Mouse (Mus musculus) forebrain, embryonic 15.5 days (tissue): Measurements from ENCODE around the gene Sgpp2. TPM values are rescaled to one million over a fixed set of nuclear protein-coding genes. Genes with fewer than 3 reads are reported as not detected.
A peak's percentile ranks its signal among the peaks of the same experiment; 100 is the strongest.

ENCODE experiments used
- ATAC-seq: fragments of 200-750 bp; cut with Nextera tagmentation; replicated peaks from 2 replicates; pipeline ENCODE4 v1.8.0; 2017; ENCODE audit warnings: mild to moderate bottlenecking, moderate TSS enrichment, moderate library complexity
- H3K27ac ChIP-seq: fragments of 300-500 bp; sonication (generic); replicated peaks from 2 replicates; pipeline ENCODE4 v1.5.1; 2015; ENCODE audit warnings: mild to moderate bottlenecking, inconsistent platforms
- H3K27me3 ChIP-seq: fragments of 300-500 bp; sonication (generic); 2 replicates; pipeline ENCODE4 v1.6.1; 2015; ENCODE audit warnings: inconsistent platforms
- H3K36me3 ChIP-seq: fragments of 300-500 bp; sonication (generic); 2 replicates; pipeline ENCODE4 v1.6.1; 2015; ENCODE audit warnings: mild to moderate bottlenecking, inconsistent platforms
- H3K4me1 ChIP-seq: fragments of 300-500 bp; sonication (generic); 2 replicates; pipeline ENCODE4 v1.6.1; 2015; ENCODE audit warnings: inconsistent platforms
- H3K4me2 ChIP-seq: fragments of 300-500 bp; sonication (generic); replicated peaks from 2 replicates; pipeline ENCODE4 v1.6.1; 2015; ENCODE audit warnings: mild to moderate bottlenecking, inconsistent platforms
- H3K4me3 ChIP-seq: fragments of 300-500 bp; sonication (generic); 2 replicates; pipeline ENCODE4 v1.5.1; 2015; ENCODE audit warnings: mild to moderate bottlenecking, inconsistent platforms
- H3K9ac ChIP-seq: fragments of 300-500 bp; sonication (generic); replicated peaks from 2 replicates; pipeline ENCODE4 v1.6.1; 2015; ENCODE audit warnings: mild to moderate bottlenecking, inconsistent platforms
- H3K9me3 ChIP-seq: fragments of 300-500 bp; sonication (generic); 2 replicates; pipeline ENCODE4 v1.6.1; 2016; ENCODE audit warnings: inconsistent platforms
- WGBS: fragments of 180-500 bp; shearing (Covaris S2); methylation state at CpG from one replicate; pipeline ENCODE4 v1.1.7; 2015; ENCODE audit warnings: mixed read lengths; 5-methylcytosine and 5-hydroxymethylcytosine counted together
- polyA plus RNA-seq: library from polyadenylated mRNA; unstranded; fragments of >200 nt; fragmentation: Nextera tagmentation; extraction: Ambion mirVana; gene quantifications from 2 replicates; pipeline ENCODE4 v1.2.1, GENCODE M21; 2015

Sgpp2 gene
- polyA plus RNA-seq, 1 experiment from 2014 or later: 0.70 TPM

- 76% methylated on average over 5 of the region's 5 CpGs for WGBS
- no peak for ATAC-seq
These were observed 30.4 kb downstream of the Sgpp2 start for GRCm38 (mm10) chr1:78340584-78340983.

DNA sequence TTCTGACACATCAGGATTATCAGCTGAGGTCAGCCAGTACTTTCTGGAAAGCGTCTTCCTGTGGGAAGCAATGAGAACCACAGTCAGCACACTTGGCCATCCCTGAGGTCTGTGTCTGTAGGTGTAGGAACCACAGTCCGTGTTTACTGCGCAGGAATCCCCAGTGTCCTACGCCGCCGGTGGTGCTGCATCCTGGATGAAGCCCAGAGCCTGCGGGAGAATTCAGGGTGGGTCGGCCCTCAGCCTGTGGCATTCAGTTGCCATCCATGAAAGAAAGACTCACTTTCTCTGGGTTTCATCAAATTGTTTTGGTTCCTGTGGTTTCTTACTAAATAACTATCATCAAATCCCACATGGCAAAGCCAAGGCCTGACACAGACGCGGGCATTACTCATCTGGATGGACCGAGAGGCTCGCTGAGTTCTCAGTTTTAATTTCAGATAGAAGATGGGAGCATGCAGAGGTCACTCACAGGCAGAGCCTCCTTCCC is 37.2 kb downstream of the Sgpp2 start:
- Histone ChIP-seq H3K27me3 (no peaks in the 10 kb centered on the region), H3K9me3 (no peaks in the 10 kb centered on the region), H3K4me3 (no peak overlapping the region), H3K4me1 (no peaks in the 10 kb centered on the region), H3K9ac (no peak overlapping the region), H3K36me3 (no peaks in the 10 kb centered on the region), H3K27ac (no peak overlapping the region), H3K4me2 (no peak overlapping the region)
- ATAC-seq: no peak
- 94% methylated on average over 12 of the region's 12 CpGs for WGBS

More at GRCm38 (mm10) chr1:78340584-78340983, 30.4 kb downstream of the Sgpp2 start:
- Histone ChIP-seq H3K4me3 (no peak overlapping the region), H3K27ac (no peak overlapping the region), H3K4me2 (no peak overlapping the region), H3K27me3 (no peaks in the 10 kb centered on the region), H3K36me3 (no peaks in the 10 kb centered on the region), H3K9me3 (no peaks in the 10 kb centered on the region), H3K4me1 (0 out of 2 replicates have a peak, but pooled peaks cover 3% of the 10 kb centered on the region), H3K9ac (no peak overlapping the region)

DNA sequence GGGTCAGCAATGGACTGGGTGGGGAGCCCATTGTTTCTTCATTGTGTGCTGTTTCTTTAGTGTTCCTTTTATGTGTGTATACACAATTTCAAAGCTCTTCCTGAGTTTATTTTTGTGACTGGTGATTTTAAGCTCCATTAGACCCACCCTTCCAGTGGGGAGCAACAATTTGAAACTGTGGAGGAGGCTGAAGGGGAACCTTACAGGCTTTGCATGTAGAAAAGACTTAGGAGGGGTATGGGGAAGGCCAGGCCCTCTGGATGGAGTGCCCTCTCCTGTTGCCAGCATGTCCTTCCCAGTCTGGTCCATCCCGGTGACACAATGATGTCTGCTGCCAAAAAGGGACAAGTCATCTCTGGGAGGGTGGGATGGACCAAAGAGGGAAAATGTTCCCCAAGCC is 39.1 kb downstream of the Sgpp2 start:
- no peaks in the 10 kb centered on the region for H3K4me1 ChIP-seq
- 76% methylated on average over 1 of the region's 1 CpGs for WGBS
- H3K36me3 ChIP-seq: no peaks in the 10 kb centered on the region
- no peak overlapping the region for H3K9ac ChIP-seq
- no peak for ATAC-seq
- H3K4me2 ChIP-seq: no peak overlapping the region
- no peaks in the 10 kb centered on the region for H3K9me3 ChIP-seq
- no peak overlapping the region for H3K4me3 ChIP-seq
- no peaks in the 10 kb centered on the region for H3K27me3 ChIP-seq
- H3K27ac ChIP-seq: no peak overlapping the region

GRCm38 (mm10) chr1:78353254-78353653 is 43.1 kb downstream of the Sgpp2 start:
- H3K4me3 ChIP-seq: no peak overlapping the region
- no peak for ATAC-seq
- WGBS: 79% methylated on average over 1 of the region's 1 CpGs

GRCm38 (mm10) chr1:78355123-78355522 is 45.0 kb downstream of the Sgpp2 start:
- H3K9me3 ChIP-seq: no peaks in the 10 kb centered on the region
- H3K4me2 ChIP-seq: no peak overlapping the region
- H3K36me3 ChIP-seq: no peaks in the 10 kb centered on the region
- H3K27ac ChIP-seq: no peak overlapping the region
- ATAC-seq: no peak
- no peak overlapping the region for H3K9ac ChIP-seq
- H3K27me3 ChIP-seq: no peaks in the 10 kb centered on the region
- 36% methylated on average over 4 of the region's 4 CpGs for WGBS
- no peak overlapping the region for H3K4me3 ChIP-seq
- no peaks in the 10 kb centered on the region for H3K4me1 ChIP-seq

More at GRCm38 (mm10) chr1:78353254-78353653, 43.1 kb downstream of the Sgpp2 start:
- Histone ChIP-seq H3K4me1 (no peaks in the 10 kb centered on the region), H3K27ac (no peak overlapping the region), H3K9me3 (no peaks in the 10 kb centered on the region), H3K36me3 (no peaks in the 10 kb centered on the region), H3K4me2 (no peak overlapping the region), H3K27me3 (no peaks in the 10 kb centered on the region), H3K9ac (no peak overlapping the region)

DNA sequence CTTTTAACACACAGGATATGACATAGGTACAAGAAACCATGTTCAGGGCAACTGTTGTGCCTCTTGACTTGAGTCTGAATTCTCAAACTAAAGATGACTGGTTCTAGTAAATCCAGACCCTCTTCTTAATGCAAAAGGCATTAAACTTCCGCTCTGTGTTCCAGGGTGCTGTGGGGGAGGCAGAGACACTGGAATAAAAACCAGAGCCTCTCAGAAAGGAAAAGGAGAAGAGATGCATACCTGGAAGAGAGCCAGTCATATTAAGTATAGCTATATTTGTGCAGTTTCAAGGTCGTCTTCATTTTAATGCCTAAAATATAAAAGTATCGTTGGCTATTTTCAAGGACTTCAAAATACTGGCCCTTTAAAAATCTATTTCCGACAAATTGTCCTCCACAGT is 47.3 kb downstream of the Sgpp2 start:
- WGBS: 90% methylated on average over 4 of the region's 4 CpGs
- Histone ChIP-seq H3K27me3 (no peaks in the 10 kb centered on the region), H3K9ac (no peak overlapping the region), H3K4me1 (no peaks in the 10 kb centered on the region), H3K4me3 (no peak overlapping the region), H3K27ac (no peak overlapping the region), H3K4me2 (no peak overlapping the region), H3K36me3 (no peaks in the 10 kb centered on the region), H3K9me3 (no peaks in the 10 kb centered on the region)
- ATAC-seq: no peak

DNA sequence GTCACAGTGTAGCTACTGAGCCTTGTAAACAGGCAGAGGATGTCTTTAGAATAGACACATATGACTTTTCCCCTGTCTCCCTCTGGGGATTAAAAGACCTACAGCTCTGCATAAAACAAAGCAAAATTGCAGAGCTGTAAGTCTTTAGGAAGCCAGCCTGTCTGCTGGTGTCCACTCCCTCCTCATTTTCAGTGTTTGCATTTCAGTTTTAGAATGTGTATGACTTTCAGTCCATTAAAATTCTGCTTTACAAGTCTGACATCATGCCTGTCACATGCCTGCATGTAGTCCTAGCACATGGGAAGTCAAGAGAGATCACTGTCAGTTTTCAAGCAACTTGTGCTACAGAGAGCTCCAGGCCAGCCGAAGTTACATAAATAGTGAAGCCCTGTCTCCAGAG is 47.7 kb downstream of the Sgpp2 start:
- no peak overlapping the region for H3K27ac ChIP-seq
- no peak overlapping the region for H3K4me2 ChIP-seq
- no peak overlapping the region for H3K9ac ChIP-seq
- no peak for ATAC-seq
- no peaks in the 10 kb centered on the region for H3K36me3 ChIP-seq
- H3K27me3 ChIP-seq: no peaks in the 10 kb centered on the region
- H3K4me3 ChIP-seq: no peak overlapping the region
- WGBS: 80% methylated on average over 1 of the region's 1 CpGs
- no peaks in the 10 kb centered on the region for H3K4me1 ChIP-seq
- no peaks in the 10 kb centered on the region for H3K9me3 ChIP-seq

GRCm38 (mm10) chr1:78363965-78364889 is 54.1 kb downstream of the Sgpp2 start:
- no peaks in the 10 kb centered on the region for H3K9me3 ChIP-seq
- H3K4me3 ChIP-seq: no peak overlapping the region
- no peak overlapping the region for H3K9ac ChIP-seq
- no peak for ATAC-seq
- H3K36me3 ChIP-seq: no peaks in the 10 kb centered on the region
- WGBS: 9% methylated on average over 13 of the region's 13 CpGs
- H3K27me3 ChIP-seq: no peaks in the 10 kb centered on the region
- no peak overlapping the region for H3K27ac ChIP-seq
- H3K4me1 ChIP-seq: peaks cover 9% of the 10 kb centered on the region
- H3K4me2 ChIP-seq: no peak overlapping the region

- Histone ChIP-seq H3K27ac (no peak overlapping the region), H3K4me2 (no peak overlapping the region), H3K27me3 (no peaks in the 10 kb centered on the region), H3K9ac (no peak overlapping the region), H3K36me3 (no peaks in the 10 kb centered on the region), H3K4me3 (no peak overlapping the region), H3K9me3 (no peaks in the 10 kb centered on the region; the same call in 1 of the 2 replicates), H3K4me1 (peaks cover 25% of the 10 kb centered on the region)
- 57% methylated on average over 5 of the region's 5 CpGs for WGBS
- no peak for ATAC-seq
These were observed 57.7 kb downstream of the Sgpp2 start for GRCm38 (mm10) chr1:78367806-78368205.

DNA sequence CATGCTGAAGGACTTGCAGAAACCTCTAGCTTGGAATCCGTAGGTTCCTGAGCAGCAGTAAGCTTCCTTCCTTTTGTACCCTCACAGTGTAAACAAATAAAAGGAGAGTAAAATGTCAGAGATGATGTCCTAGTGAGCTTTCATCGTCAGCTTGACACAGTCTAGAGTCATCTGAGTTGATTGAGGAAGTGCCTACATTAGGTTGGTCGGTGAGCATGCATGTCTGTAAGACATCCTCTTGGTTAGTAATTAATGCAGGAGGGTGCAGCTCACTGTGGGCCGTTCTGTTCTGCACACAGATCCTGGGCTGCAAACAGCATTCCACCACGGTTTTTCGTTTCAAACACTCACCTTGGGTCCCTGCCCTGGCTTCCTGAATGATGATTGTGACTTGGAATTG is 60.0 kb downstream of the Sgpp2 start:
- H3K27ac ChIP-seq: no peak overlapping the region
- no peak overlapping the region for H3K4me2 ChIP-seq
- ATAC-seq: no peak
- peaks cover 16% of the 10 kb centered on the region for H3K4me1 ChIP-seq
- 80% methylated on average over 6 of the region's 6 CpGs for WGBS
- no peaks in the 10 kb centered on the region for H3K27me3 ChIP-seq
- H3K36me3 ChIP-seq: no peaks in the 10 kb centered on the region
- no peak overlapping the region for H3K4me3 ChIP-seq
- H3K9me3 ChIP-seq: peaks cover 4% of the 10 kb centered on the region; the same call in 1 of the 2 replicates
- H3K9ac ChIP-seq: no peak overlapping the region

GRCm38 (mm10) chr1:78371569-78372236 is 61.6 kb downstream of the Sgpp2 start:
- peak; percentile 76 for ATAC-seq
- no peak overlapping the region for H3K27ac ChIP-seq
- no peak overlapping the region for H3K9ac ChIP-seq
- no peaks in the 10 kb centered on the region for H3K36me3 ChIP-seq
- 68% methylated on average over 2 of the region's 2 CpGs for WGBS
- H3K27me3 ChIP-seq: no peaks in the 10 kb centered on the region
- peaks cover 4% of the 10 kb centered on the region; the same call in 1 of the 2 replicates for H3K9me3 ChIP-seq
- H3K4me1 ChIP-seq: peaks cover 16% of the 10 kb centered on the region
- no peak overlapping the region for H3K4me3 ChIP-seq
- no peak overlapping the region for H3K4me2 ChIP-seq

DNA sequence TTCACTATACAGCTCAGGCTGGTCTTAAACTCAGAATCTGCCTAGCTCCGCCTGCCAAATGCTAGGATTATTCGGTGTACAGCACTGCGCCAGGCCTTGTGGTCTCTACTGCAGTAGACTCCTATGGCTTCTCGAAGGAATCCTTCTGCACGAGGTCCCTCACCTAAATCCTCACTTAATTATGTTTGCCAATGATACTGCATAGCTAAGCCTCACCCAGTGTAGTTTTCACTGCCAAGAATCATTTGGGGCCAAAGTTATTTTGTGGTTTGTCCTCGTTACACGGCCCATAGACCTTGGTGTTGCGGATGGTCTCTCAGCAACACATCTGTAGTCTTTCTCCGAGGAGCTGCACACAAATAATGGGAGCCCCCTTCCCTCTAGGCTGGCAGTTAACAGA is 62.2 kb downstream of the Sgpp2 start:
- H3K27ac ChIP-seq: no peak overlapping the region
- ATAC-seq: no peak
- H3K4me1 ChIP-seq: peaks cover 16% of the 10 kb centered on the region
- no peak overlapping the region for H3K4me2 ChIP-seq
- H3K27me3 ChIP-seq: no peaks in the 10 kb centered on the region
- peaks cover 4% of the 10 kb centered on the region; the same call in 1 of the 2 replicates for H3K9me3 ChIP-seq
- no peak overlapping the region for H3K9ac ChIP-seq
- H3K36me3 ChIP-seq: no peaks in the 10 kb centered on the region
- no peak overlapping the region for H3K4me3 ChIP-seq
- 90% methylated on average over 9 of the region's 9 CpGs for WGBS
